Mouse (Mus musculus) heart, embryonic 13.5 days (tissue): ENCODE measurements around the gene Tspan5. TPM values are rescaled to one million over a fixed set of nuclear protein-coding genes. Genes with fewer than 3 reads are reported as not detected.

Experiments
- ATAC-seq: fragments of 200-750 bp; cut with Nextera tagmentation; 2 replicates; pipeline ENCODE4 v1.8.0; 2017; ENCODE audit warnings: moderate TSS enrichment; ENCODE audit not compliant: insufficient number of reproducible peaks, low FRiP score, low TSS enrichment; ENCODE audit errors: extremely low read depth
- H3K27ac ChIP-seq: fragments of 300-500 bp; sonication (generic); replicated peaks from 2 replicates; pipeline ENCODE4 v1.5.1; 2015; ENCODE audit warnings: moderate library complexity, mild to moderate bottlenecking, inconsistent platforms
- H3K27me3 ChIP-seq: fragments of 300-500 bp; sonication (generic); replicated peaks from 2 replicates; pipeline ENCODE4 v1.6.1; 2015; ENCODE audit warnings: mild to moderate bottlenecking, inconsistent platforms
- H3K36me3 ChIP-seq: fragments of 300-500 bp; sonication (generic); 2 replicates; pipeline ENCODE4 v1.6.1; 2015; ENCODE audit warnings: mild to moderate bottlenecking, inconsistent platforms
- H3K4me1 ChIP-seq: fragments of 300-500 bp; sonication (generic); 2 replicates; pipeline ENCODE4 v1.6.1; 2015; ENCODE audit warnings: inconsistent platforms
- H3K4me2 ChIP-seq: fragments of 300-500 bp; sonication (generic); 2 replicates; pipeline ENCODE4 v1.6.1; 2015; ENCODE audit warnings: inconsistent platforms, mild to moderate bottlenecking, moderate library complexity
- H3K4me3 ChIP-seq: fragments of 300-500 bp; sonication (generic); 2 replicates; pipeline ENCODE4 v1.5.1; 2015; ENCODE audit warnings: moderate library complexity, mild to moderate bottlenecking, inconsistent platforms
- H3K9ac ChIP-seq: fragments of 300-500 bp; sonication (generic); 2 replicates; pipeline ENCODE4 v1.6.1; 2015; ENCODE audit warnings: inconsistent platforms, mild to moderate bottlenecking, moderate library complexity
- H3K9me3 ChIP-seq: fragments of 300-500 bp; sonication (generic); 2 replicates; pipeline ENCODE4 v1.6.1; 2016; ENCODE audit warnings: inconsistent platforms
- WGBS: fragments of 180-500 bp; shearing (Covaris S2); methylation state at CpG from one replicate; pipeline ENCODE4 v1.1.7; 2015; ENCODE audit warnings: mixed read lengths; 5-methylcytosine and 5-hydroxymethylcytosine counted together
- polyA plus RNA-seq: library from polyadenylated mRNA; unstranded; fragments of >200 nt; fragmentation: Nextera tagmentation; extraction: Ambion mirVana; gene quantifications from 2 replicates; pipeline ENCODE4 v1.2.1, GENCODE M21; 2015

Tspan5 gene
- polyA plus RNA-seq, 1 experiment from 2014 or later = 16.2 TPM

DNA sequence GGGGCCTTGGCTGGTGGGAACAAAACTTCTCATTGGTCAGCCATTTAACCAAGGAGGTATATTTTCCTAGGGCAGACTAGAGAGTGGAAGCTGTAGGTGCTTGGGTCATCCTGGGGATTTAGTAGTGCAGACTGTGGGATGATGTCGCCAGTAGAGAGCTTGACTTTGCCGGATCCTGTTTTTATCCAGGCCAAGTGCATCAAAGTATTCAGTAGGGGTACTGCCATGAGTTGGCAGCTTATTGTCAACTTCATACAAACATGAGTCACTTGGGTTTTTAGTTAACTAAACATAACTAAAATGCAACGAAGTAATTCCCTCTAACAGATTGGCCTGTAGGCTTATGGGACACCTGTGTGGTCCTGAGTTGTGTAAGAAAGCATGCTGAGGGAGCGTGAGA is 174.6 kb downstream of the Tspan5 start:
- ATAC-seq = no peak
- Histone ChIP-seq H3K9ac (no peak overlapping the region), H3K4me1 (peaks cover 25% of the 10 kb centered on the region), H3K27me3 (peaks cover 23% of the 10 kb centered on the region), H3K9me3 (no peaks in the 10 kb centered on the region), H3K27ac (no peak overlapping the region), H3K4me2 (no peak overlapping the region), H3K4me3 (no peak overlapping the region), H3K36me3 (0 out of 2 replicates have a peak, but pooled peaks cover 5% of the 10 kb centered on the region)
- 85% methylated on average over 4 of the region's 4 CpGs for WGBS

DNA sequence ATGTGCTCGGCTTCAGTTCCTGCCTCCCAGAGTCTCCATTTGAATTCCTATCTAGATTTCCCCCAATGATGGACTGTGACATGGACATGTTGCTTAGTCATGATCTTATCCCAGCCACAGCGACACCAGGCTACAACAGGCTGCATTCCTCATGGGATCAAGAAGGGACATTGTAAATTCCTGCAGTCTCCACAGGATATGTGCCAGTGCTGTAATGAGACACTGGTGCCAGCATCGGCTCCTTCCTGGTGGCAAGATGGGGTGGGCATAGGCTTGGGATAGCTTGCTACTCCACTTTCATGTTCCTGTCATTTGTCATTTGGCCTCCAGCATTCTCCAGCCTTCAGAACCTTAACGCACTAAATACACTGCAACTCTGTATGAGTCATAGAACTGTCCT is 175.0 kb downstream of the Tspan5 start:
- H3K4me1 ChIP-seq = peaks cover 25% of the 10 kb centered on the region
- no peak for ATAC-seq
- 0 out of 2 replicates have a peak, but pooled peaks cover 5% of the 10 kb centered on the region for H3K36me3 ChIP-seq
- no peaks in the 10 kb centered on the region for H3K9me3 ChIP-seq
- WGBS = 51% methylated on average over 4 of the region's 4 CpGs
- peaks cover 21% of the 10 kb centered on the region for H3K27me3 ChIP-seq
- H3K4me2 ChIP-seq = no peak overlapping the region
- no peak overlapping the region for H3K4me3 ChIP-seq
- no peak overlapping the region for H3K27ac ChIP-seq
- H3K9ac ChIP-seq = no peak overlapping the region

DNA sequence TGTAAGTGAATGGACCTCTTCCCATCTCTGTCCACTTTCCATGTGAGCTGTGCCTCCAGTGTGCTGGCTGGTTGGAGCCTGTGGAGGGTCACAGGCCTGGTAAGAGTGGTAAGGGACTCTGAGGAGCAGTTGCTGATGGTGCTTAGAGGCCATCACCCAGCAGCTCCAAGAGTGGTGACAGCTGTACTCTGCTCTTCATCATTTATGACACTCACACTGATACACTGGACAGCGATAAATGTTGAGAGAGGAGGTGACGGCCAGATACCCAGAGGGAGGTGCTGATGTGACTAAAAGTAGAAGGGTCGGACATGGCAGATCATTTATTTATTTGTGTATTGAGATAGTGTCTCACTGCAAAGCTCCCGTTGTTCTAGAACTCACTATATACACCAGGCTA is 176.2 kb downstream of the Tspan5 start:
- ATAC-seq = peak; percentile 79; the same call in 1 of the 2 replicates

DNA sequence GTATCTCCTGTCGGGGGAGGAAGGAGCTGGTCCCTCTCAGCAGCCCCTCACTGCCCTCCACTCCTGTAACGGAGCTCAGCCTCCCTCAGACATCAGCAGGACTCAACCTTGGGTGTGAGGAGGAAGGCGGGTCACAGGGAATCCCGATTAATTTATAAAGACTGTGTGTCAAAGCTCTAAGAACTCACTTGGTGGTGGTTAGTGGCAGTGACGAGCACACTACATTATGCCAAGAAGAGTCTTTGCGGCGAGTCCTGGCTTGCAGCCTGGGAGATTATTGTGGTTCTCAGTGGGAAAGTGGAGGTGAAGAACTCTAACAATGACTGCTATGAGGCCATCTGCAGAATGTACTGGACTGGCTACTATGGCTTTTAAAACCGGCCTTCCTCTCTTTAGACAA is 184.2 kb downstream of the Tspan5 start:
- Histone ChIP-seq H3K9me3 (peaks cover 2% of the 10 kb centered on the region), H3K9ac (no peak overlapping the region), H3K27me3 (no peaks in the 10 kb centered on the region), H3K36me3 (peaks cover 53% of the 10 kb centered on the region), H3K4me1 (0 out of 2 replicates have a peak, but pooled peaks cover 6% of the 10 kb centered on the region), H3K4me3 (no peak overlapping the region), H3K4me2 (no peak overlapping the region), H3K27ac (no peak overlapping the region)
- no peak for ATAC-seq
- 70% methylated on average over 8 of the region's 8 CpGs for WGBS

More for the DNA sequence above, 176.2 kb downstream of the Tspan5 start:
- Histone ChIP-seq H3K9ac (no peak overlapping the region), H3K27me3 (peaks cover 20% of the 10 kb centered on the region), H3K4me1 (peaks cover 25% of the 10 kb centered on the region), H3K4me3 (no peak overlapping the region), H3K27ac (no peak overlapping the region), H3K36me3 (0 out of 2 replicates have a peak, but pooled peaks cover 5% of the 10 kb centered on the region), H3K9me3 (no peaks in the 10 kb centered on the region), H3K4me2 (no peak overlapping the region)
- 22% methylated on average over 4 of the region's 4 CpGs for WGBS

DNA sequence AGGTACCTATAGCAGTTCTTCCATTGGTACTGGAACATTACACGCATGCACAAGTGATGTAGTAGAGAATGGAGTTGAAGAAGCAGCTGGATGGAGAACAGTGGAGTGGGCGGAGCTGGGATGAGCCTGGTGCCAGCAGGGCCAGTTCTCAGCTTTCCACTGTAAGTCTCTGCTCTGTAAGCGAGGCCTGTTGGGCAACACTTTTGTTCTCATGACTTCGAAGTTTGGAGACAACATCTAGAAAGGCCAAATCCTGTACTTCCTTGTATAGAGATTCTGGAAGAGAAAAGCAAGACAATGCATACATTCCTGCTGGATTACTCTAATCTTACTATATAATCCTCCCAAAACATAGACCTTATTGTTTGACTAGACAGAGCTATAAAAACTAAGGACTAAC is 185.4 kb downstream of the Tspan5 start:
- Histone ChIP-seq H3K27me3 (no peaks in the 10 kb centered on the region), H3K4me1 (0 out of 2 replicates have a peak, but pooled peaks cover 6% of the 10 kb centered on the region), H3K36me3 (peaks cover 56% of the 10 kb centered on the region), H3K4me3 (no peak overlapping the region), H3K9ac (no peak overlapping the region), H3K4me2 (no peak overlapping the region), H3K9me3 (peaks cover 5% of the 10 kb centered on the region), H3K27ac (no peak overlapping the region)
- no peak for ATAC-seq
- 92% methylated on average over 4 of the region's 4 CpGs for WGBS

DNA sequence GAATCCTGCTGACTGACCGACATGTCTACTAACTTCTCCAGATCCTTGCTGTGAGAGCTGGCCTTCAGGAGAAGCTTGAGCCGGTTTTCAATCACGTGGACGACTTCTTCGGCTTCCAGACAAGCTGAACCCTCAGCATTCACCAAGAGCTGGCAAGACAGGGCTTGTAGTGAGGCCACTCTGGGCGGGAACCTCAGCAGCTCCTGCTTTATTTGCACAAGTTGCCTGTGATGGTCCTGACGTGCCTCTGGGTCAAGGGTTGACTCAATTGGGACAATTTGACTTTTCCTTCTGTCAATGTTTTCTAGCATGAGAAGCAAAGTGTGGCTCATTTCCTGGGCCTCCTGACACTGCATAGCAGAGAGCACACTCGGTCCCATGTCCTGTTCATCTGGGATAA is 194.8 kb downstream of the Tspan5 start:
- peaks cover 10% of the 10 kb centered on the region for H3K9me3 ChIP-seq
- no peak for ATAC-seq
- 88% methylated on average over 8 of the region's 8 CpGs for WGBS

DNA sequence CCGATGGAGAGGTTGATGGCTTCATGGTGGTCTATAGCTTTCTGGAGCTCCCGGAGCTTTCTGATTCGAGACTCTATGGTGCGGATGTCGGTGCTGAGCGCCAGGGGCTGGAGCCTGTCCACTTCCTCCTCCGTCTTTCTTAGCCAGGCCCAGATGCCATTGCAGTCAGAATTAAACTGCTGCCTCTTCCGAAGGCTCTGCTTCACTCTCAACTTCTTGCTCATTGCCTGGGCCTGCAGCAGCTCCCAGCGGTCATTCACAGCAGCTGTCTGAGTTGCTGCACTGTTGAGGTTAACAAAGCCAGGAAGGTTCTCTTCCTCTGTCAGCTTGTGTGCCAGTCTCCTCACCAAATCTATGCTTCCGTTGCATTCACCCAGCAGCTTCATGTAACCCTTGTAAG is 195.2 kb downstream of the Tspan5 start:
- peaks cover 10% of the 10 kb centered on the region for H3K9me3 ChIP-seq
- H3K27me3 ChIP-seq = no peaks in the 10 kb centered on the region
- ATAC-seq = no peak
- WGBS = 93% methylated on average over 10 of the region's 10 CpGs
- no peaks in the 10 kb centered on the region for H3K4me1 ChIP-seq
- H3K36me3 ChIP-seq = peaks cover 70% of the 10 kb centered on the region
- no peak overlapping the region for H3K4me3 ChIP-seq
- no peak overlapping the region for H3K9ac ChIP-seq
- H3K4me2 ChIP-seq = no peak overlapping the region
- H3K27ac ChIP-seq = no peak overlapping the region

More for the DNA sequence above, 194.8 kb downstream of the Tspan5 start:
- H3K4me2 ChIP-seq = no peak overlapping the region
- no peak overlapping the region for H3K27ac ChIP-seq
- H3K4me3 ChIP-seq = no peak overlapping the region
- H3K9ac ChIP-seq = no peak overlapping the region
- no peaks in the 10 kb centered on the region for H3K27me3 ChIP-seq
- no peaks in the 10 kb centered on the region for H3K4me1 ChIP-seq
- H3K36me3 ChIP-seq = peaks cover 69% of the 10 kb centered on the region

DNA sequence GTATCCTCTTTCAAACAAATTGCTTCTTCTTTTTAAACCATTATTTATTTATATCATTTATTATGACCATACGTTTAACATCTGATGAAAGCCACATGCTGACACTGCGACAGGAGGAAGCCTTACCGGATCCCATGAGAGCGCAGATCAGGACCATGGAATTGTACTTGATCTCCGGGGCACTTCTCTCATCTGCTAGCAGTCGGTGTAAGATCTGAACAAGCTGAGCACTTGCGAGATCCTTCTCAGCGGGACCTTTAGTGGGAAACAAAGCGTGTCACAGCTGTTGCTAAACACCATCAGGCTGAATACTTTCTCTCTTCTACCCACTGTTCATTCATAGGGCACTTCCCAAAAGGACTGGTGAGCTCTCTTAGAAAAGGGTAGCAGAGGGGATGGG is 199.6 kb downstream of the Tspan5 start:
- Histone ChIP-seq H3K4me1 (no peaks in the 10 kb centered on the region), H3K4me3 (no peak overlapping the region), H3K27me3 (no peaks in the 10 kb centered on the region), H3K9me3 (no peaks in the 10 kb centered on the region), H3K9ac (no peak overlapping the region), H3K27ac (no peak overlapping the region), H3K36me3 (peaks cover 76% of the 10 kb centered on the region), H3K4me2 (no peak overlapping the region)
- 66% methylated on average over 9 of the region's 9 CpGs for WGBS
- ATAC-seq = no peak

DNA sequence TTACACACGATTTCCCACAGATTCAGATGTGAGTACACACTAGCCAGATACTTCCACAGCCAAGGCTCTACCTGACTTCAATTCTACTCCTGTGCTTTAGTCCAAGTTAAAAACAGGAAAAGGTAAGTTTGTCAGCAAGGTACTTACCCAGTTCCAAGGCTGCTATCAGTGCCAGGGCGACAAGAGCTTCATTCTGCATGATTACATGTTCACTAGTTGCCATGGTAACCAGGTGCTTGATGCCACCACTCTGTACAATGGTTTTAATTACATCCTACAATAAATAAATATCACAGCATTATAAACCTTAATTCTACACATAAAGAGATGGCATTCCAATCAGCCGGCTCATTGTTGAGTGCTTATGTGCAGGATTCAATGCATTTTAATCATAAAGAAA is 203.5 kb downstream of the Tspan5 start:
- Histone ChIP-seq H3K27ac (no peak overlapping the region), H3K9me3 (no peaks in the 10 kb centered on the region), H3K27me3 (no peaks in the 10 kb centered on the region), H3K4me2 (no peak overlapping the region), H3K9ac (no peak overlapping the region), H3K4me3 (no peak overlapping the region), H3K4me1 (peaks cover 13% of the 10 kb centered on the region), H3K36me3 (peaks cover 61% of the 10 kb centered on the region)
- 86% methylated on average over 3 of the region's 3 CpGs for WGBS
- no peak for ATAC-seq

DNA sequence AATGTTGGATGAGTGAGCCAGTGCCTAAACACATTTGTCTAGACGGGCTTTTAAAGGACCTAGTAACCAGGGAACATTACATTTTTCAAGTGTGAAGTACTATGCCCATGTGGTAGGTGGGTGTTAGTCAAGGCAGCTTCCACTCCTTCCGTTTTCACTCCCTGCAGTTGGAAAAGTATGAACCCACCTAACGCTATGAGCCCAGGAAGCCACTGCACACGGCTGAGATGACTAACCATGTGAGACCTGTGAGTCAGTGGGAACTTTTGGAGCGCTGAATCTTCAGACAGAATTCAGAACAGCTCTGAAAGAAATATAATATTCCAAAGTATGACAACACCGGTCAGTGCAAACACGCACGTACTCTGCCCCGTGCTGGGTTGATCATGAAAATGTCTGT is 207.1 kb downstream of the Tspan5 start:
- Histone ChIP-seq H3K27ac (no peak overlapping the region), H3K27me3 (no peaks in the 10 kb centered on the region), H3K9me3 (no peaks in the 10 kb centered on the region), H3K9ac (no peak overlapping the region), H3K4me1 (peaks cover 13% of the 10 kb centered on the region), H3K4me3 (no peak overlapping the region), H3K4me2 (no peak overlapping the region), H3K36me3 (peaks cover 61% of the 10 kb centered on the region)
- no peak for ATAC-seq
- WGBS = 90% methylated on average over 9 of the region's 9 CpGs

DNA sequence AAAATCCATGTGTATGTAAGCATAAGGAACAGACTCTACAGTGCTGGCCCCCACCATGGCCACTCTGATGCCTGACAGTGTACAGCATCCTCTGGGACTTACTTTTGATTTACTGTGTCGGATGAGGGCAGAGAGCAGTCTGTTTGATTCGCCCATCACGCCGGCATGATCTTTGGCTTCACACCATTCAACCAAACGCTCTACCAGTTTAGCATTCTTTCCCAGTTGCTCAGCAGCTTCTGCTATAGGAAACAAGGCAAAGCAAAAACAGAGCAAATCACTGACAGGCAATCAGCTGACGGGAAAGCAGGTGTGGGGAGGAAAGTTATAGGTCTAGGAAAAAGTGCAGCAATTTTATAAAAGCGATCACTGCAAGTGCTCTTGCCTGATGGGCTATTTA is 213.2 kb downstream of the Tspan5 start:
- H3K4me1 ChIP-seq = peaks cover 1% of the 10 kb centered on the region; the same call in 1 of the 2 replicates
- H3K9ac ChIP-seq = no peak overlapping the region
- H3K9me3 ChIP-seq = no peaks in the 10 kb centered on the region
- H3K4me2 ChIP-seq = no peak overlapping the region
- H3K4me3 ChIP-seq = no peak overlapping the region
- H3K27me3 ChIP-seq = no peaks in the 10 kb centered on the region
- no peak overlapping the region for H3K27ac ChIP-seq
- peaks cover 74% of the 10 kb centered on the region for H3K36me3 ChIP-seq
- no peak for ATAC-seq
- WGBS = 92% methylated on average over 7 of the region's 7 CpGs
